Mouse (Mus musculus): ENCODE data around the gene Elp1. TPM values are rescaled to one million over a fixed set of nuclear protein-coding genes. Genes with fewer than 3 reads are reported as not detected.

The Elp1 gene
- polyA plus RNA-seq, 1 experiment from 2014 or later: 40.7 TPM

- Histone ChIP-seq H3K9ac (no peak overlapping the region), H3K4me1 (no peaks in the 10 kb centered on the region), H3K4me3 (replicated peaks) (no peak overlapping the region), H3K36me3 (peaks cover 91% of the 10 kb centered on the region), H3K9me3 (replicated peaks) (no peaks in the 10 kb centered on the region), H3K27ac (replicated peaks) (no peak overlapping the region), H3K4me2 (replicated peaks) (no peak overlapping the region), H3K27me3 (no peaks in the 10 kb centered on the region)
- 77% methylated on average over 1 of the region's 1 CpGs for WGBS
- no peak for ATAC-seq (ENCODE audit: insufficient number of reproducible peaks, low FRiP score, low TSS enrichment, low read depth)
Observed at GRCm38 (mm10) chr4:56771065-56771464, 31.1 kb downstream of the Elp1 start.

GRCm38 (mm10) chr4:56768913-56769312 lies 33.2 kb downstream of the Elp1 start:
- Histone ChIP-seq H3K27ac (replicated peaks) (no peak overlapping the region), H3K4me1 (no peaks in the 10 kb centered on the region), H3K9me3 (replicated peaks) (no peaks in the 10 kb centered on the region), H3K4me3 (replicated peaks) (no peak overlapping the region), H3K4me2 (replicated peaks) (no peak overlapping the region), H3K27me3 (no peaks in the 10 kb centered on the region), H3K36me3 (peaks cover 93% of the 10 kb centered on the region), H3K9ac (no peak overlapping the region)
- 90% methylated on average over 7 of the region's 7 CpGs for WGBS
- ATAC-seq (ENCODE audit: insufficient number of reproducible peaks, low FRiP score, low TSS enrichment, low read depth): no peak

- H3K4me1 ChIP-seq: no peaks in the 10 kb centered on the region
- no peak overlapping the region for H3K27ac ChIP-seq (replicated peaks)
- ATAC-seq (ENCODE audit: insufficient number of reproducible peaks, low FRiP score, low TSS enrichment, low read depth): no peak
- H3K4me2 ChIP-seq (replicated peaks): no peak overlapping the region
- H3K36me3 ChIP-seq: peaks cover 88% of the 10 kb centered on the region
- H3K27me3 ChIP-seq: no peaks in the 10 kb centered on the region
- 79% methylated on average over 5 of the region's 5 CpGs for WGBS
- H3K9me3 ChIP-seq (replicated peaks): no peaks in the 10 kb centered on the region
- H3K4me3 ChIP-seq (replicated peaks): no peak overlapping the region
- no peak overlapping the region for H3K9ac ChIP-seq
Observed at GRCm38 (mm10) chr4:56767861-56768284, 34.3 kb downstream of the Elp1 start.

GRCm38 (mm10) chr4:56757693-56758092 lies 44.4 kb downstream of the Elp1 start:
- Histone ChIP-seq H3K9me3 (replicated peaks) (no peaks in the 10 kb centered on the region), H3K27ac (replicated peaks) (no peak overlapping the region), H3K9ac (no peak overlapping the region), H3K27me3 (no peaks in the 10 kb centered on the region), H3K36me3 (peaks cover 93% of the 10 kb centered on the region), H3K4me1 (no peaks in the 10 kb centered on the region), H3K4me3 (replicated peaks) (no peak overlapping the region), H3K4me2 (replicated peaks) (no peak overlapping the region)
- no peak for ATAC-seq (ENCODE audit: insufficient number of reproducible peaks, low FRiP score, low TSS enrichment, low read depth)
- WGBS: 85% methylated on average over 1 of the region's 1 CpGs

- 90% methylated on average over 10 of the region's 10 CpGs for WGBS
- peaks cover 88% of the 10 kb centered on the region for H3K36me3 ChIP-seq
- H3K9me3 ChIP-seq (replicated peaks): no peaks in the 10 kb centered on the region
Observed at GRCm38 (mm10) chr4:56756966-56757600, 45.0 kb downstream of the Elp1 start.

GRCm38 (mm10) chr4:56756021-56756420 lies 46.1 kb downstream of the Elp1 start:
- H3K9me3 ChIP-seq (replicated peaks): no peaks in the 10 kb centered on the region
- peaks cover 90% of the 10 kb centered on the region for H3K36me3 ChIP-seq
- H3K4me1 ChIP-seq: no peaks in the 10 kb centered on the region
- H3K9ac ChIP-seq: no peak overlapping the region
- no peak overlapping the region for H3K4me3 ChIP-seq (replicated peaks)
- 83% methylated on average over 5 of the region's 5 CpGs for WGBS
- no peak for ATAC-seq (ENCODE audit: insufficient number of reproducible peaks, low FRiP score, low TSS enrichment, low read depth)
- no peaks in the 10 kb centered on the region for H3K27me3 ChIP-seq
- no peak overlapping the region for H3K4me2 ChIP-seq (replicated peaks)
- H3K27ac ChIP-seq (replicated peaks): no peak overlapping the region

More at GRCm38 (mm10) chr4:56756966-56757600, 45.0 kb downstream of the Elp1 start:
- H3K9ac ChIP-seq: no peak overlapping the region
- no peaks in the 10 kb centered on the region for H3K4me1 ChIP-seq
- no peak overlapping the region for H3K4me2 ChIP-seq (replicated peaks)
- no peak overlapping the region for H3K4me3 ChIP-seq (replicated peaks)
- ATAC-seq (ENCODE audit: insufficient number of reproducible peaks, low FRiP score, low TSS enrichment, low read depth): no peak
- no peak overlapping the region for H3K27ac ChIP-seq (replicated peaks)
- no peaks in the 10 kb centered on the region for H3K27me3 ChIP-seq

GRCm38 (mm10) chr4:56747456-56747855 lies 54.7 kb downstream of the Elp1 start:
- H3K9me3 ChIP-seq (replicated peaks): no peaks in the 10 kb centered on the region
- H3K4me1 ChIP-seq: no peaks in the 10 kb centered on the region
- peaks cover 76% of the 10 kb centered on the region for H3K36me3 ChIP-seq
- no peak overlapping the region for H3K9ac ChIP-seq
- no peak overlapping the region for H3K4me2 ChIP-seq (replicated peaks)
- no peak overlapping the region for H3K27ac ChIP-seq (replicated peaks)
- no peaks in the 10 kb centered on the region for H3K27me3 ChIP-seq
- H3K4me3 ChIP-seq (replicated peaks): no peak overlapping the region
- no peak for ATAC-seq (ENCODE audit: insufficient number of reproducible peaks, low FRiP score, low TSS enrichment, low read depth)
- 93% methylated on average over 9 of the region's 9 CpGs for WGBS

GRCm38 (mm10) chr4:56746345-56746744 lies 55.8 kb downstream of the Elp1 start:
- Histone ChIP-seq H3K36me3 (peaks cover 67% of the 10 kb centered on the region), H3K4me1 (no peaks in the 10 kb centered on the region), H3K27ac (replicated peaks) (no peak overlapping the region), H3K9ac (no peak overlapping the region), H3K4me3 (replicated peaks) (no peak overlapping the region), H3K27me3 (no peaks in the 10 kb centered on the region), H3K9me3 (replicated peaks) (no peaks in the 10 kb centered on the region), H3K4me2 (replicated peaks) (no peak overlapping the region)
- 88% methylated on average over 2 of the region's 2 CpGs for WGBS
- ATAC-seq (ENCODE audit: insufficient number of reproducible peaks, low FRiP score, low TSS enrichment, low read depth): no peak

- Histone ChIP-seq H3K4me3 (replicated peaks) (no peak within 1 kb of the TSS), H3K27me3 (no peaks in the 10 kb centered on the region), H3K9ac (no peak within 1 kb of the TSS), H3K4me1 (no peaks in the 10 kb centered on the region), H3K27ac (replicated peaks) (no peak within 1 kb of the TSS), H3K9me3 (replicated peaks) (no peaks in the 10 kb centered on the region), H3K4me2 (replicated peaks) (no peak within 1 kb of the TSS), H3K36me3 (peaks cover 42% of the 10 kb centered on the region)
- WGBS: 97% methylated on average over 21 of the region's 21 CpGs
- ATAC-seq (ENCODE audit: insufficient number of reproducible peaks, low FRiP score, low TSS enrichment, low read depth): no peak
Observed at GRCm38 (mm10) chr4:56743363-56744195, 58.6 kb downstream of the Elp1 start, which contains the start of gene Actl7a. TSS of gene Actl7a (plus strand) at chr4:56743413.

GRCm38 (mm10) chr4:56742698-56743097 lies 59.4 kb downstream of the Elp1 start:
- no peak overlapping the region for H3K4me3 ChIP-seq (replicated peaks)
- H3K4me2 ChIP-seq (replicated peaks): no peak overlapping the region
- no peaks in the 10 kb centered on the region for H3K9me3 ChIP-seq (replicated peaks)
- H3K27ac ChIP-seq (replicated peaks): no peak overlapping the region
- no peak for ATAC-seq (ENCODE audit: insufficient number of reproducible peaks, low FRiP score, low TSS enrichment, low read depth)
- no peak overlapping the region for H3K9ac ChIP-seq
- no peaks in the 10 kb centered on the region for H3K4me1 ChIP-seq
- H3K36me3 ChIP-seq: peaks cover 36% of the 10 kb centered on the region
- WGBS: 88% methylated on average over 4 of the region's 4 CpGs
- H3K27me3 ChIP-seq: no peaks in the 10 kb centered on the region

GRCm38 (mm10) chr4:56741041-56741493 lies 61.1 kb downstream of the Elp1 start, which contains the start of gene Actl7b:
TSS of gene Actl7b (minus strand) at chr4:56741443.
- WGBS: 89% methylated on average over 13 of the region's 13 CpGs
- no peaks in the 10 kb centered on the region for H3K4me1 ChIP-seq
- no peak for ATAC-seq (ENCODE audit: insufficient number of reproducible peaks, low FRiP score, low TSS enrichment, low read depth)
- peaks cover 21% of the 10 kb centered on the region; the same call in 1 of the 2 replicates for H3K36me3 ChIP-seq
- no peaks in the 10 kb centered on the region for H3K9me3 ChIP-seq (replicated peaks)
- H3K4me3 ChIP-seq (replicated peaks): no peak within 1 kb of the TSS
- H3K9ac ChIP-seq: no peak within 1 kb of the TSS
- no peak within 1 kb of the TSS for H3K27ac ChIP-seq (replicated peaks)
- no peaks in the 10 kb centered on the region for H3K27me3 ChIP-seq
- no peak within 1 kb of the TSS for H3K4me2 ChIP-seq (replicated peaks)
